Mouse (Mus musculus) common myeloid progenitor, adult 5-6 weeks (primary cell): ENCODE results near the gene Herpud1. TPM values are rescaled to one million over a fixed set of nuclear protein-coding genes. Genes with fewer than 3 reads are reported as not detected.

ENCODE experiments used
- ATAC-seq: replicated peaks from 2 replicates; pipeline ENCODE4 v1.8.0; 2016; ENCODE audit warnings: low read depth, mild to moderate bottlenecking, moderate TSS enrichment, inconsistent platforms; ENCODE audit not compliant: poor library complexity, severe bottlenecking
- total RNA-seq: library from RNA; stranded (forward); fragments of 200-1000, 187-1606 nt; gene quantifications from 2 replicates; pipeline ENCODE4 v1.2.3, GENCODE M21; 2017

Herpud1 gene
- total RNA-seq, 1 experiment from 2014 or later: 71.4 TPM

GRCm38 (mm10) chr8:94370839-94371238 is 15.4 kb upstream of the Herpud1 start:
- ATAC-seq: peak; percentile 27; the same call in 1 of the 2 replicates

GRCm38 (mm10) chr8:94372955-94373599 is 13.2 kb upstream of the Herpud1 start:
- ATAC-seq: no peak

DNA sequence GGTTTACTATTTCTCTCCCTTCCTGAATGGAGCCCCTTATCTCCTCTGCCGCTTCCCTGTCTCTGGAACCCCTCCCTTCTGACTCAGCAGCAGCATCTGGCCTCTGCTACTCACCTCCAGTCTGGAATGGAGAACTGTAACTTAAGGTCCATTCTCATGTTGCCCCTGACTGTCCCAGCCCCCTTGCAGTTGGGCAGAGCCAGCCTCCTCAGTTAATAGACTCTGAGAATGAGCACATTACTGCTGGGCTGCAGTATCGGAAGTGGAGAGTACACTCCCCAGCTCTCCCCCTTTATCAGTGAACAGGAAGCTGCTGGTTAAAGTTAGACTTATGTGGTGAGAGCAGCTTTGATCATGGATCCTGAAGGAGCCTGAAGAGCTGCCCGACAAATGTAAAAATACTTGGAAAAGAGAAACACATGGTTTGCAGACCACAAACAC is 10.7 kb upstream of the Herpud1 start:
- ATAC-seq: peak; percentile 77

GRCm38 (mm10) chr8:94376176-94376575 is 10.1 kb upstream of the Herpud1 start:
- ATAC-seq: no peak

DNA sequence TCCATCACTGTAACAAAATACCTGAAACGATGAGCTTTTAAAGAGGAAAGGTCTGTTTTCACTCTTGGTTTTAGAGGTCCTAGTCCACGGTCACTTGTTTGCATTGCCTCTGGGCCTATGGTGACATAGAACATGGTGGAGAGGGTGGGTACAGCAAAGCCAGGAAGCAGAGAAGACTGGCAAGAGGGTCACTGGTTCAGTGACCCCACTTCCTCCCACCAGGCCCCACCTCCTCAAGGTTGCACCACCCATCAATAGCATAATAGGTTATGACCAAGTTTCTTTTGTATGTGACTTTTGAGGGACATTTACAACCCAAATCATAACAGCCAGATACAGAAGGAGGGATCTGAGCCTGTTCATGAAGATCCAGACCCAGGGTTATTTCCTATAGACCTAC is 9.7 kb upstream of the Herpud1 start:
- no peak for ATAC-seq

- ATAC-seq: peak; percentile 55
Observed at GRCm38 (mm10) chr8:94377031-94377430, 9.2 kb upstream of the Herpud1 start.

DNA sequence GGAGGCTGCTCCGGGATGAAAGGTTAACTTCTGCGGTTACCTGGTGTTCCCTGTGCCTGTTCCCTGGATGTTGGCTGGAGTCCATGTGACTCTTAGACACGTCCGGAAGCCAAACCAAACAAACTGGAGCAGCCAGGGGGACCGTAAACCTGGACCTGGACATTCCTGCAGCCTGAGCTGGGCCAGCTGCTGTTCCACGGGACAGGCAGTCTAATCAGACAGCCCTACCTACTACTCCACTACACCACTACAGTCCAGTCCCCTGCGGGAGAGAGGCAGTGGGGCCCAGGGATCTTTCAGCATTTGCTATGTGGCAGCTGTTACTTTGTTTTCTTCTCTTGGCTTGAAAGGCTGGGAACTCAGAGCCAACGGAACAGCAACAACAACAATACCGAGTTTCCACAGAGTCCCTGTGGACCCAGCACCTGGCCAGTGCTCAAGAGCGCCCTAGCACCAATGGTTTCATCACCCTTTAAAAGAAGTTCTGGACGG is 8.5 kb upstream of the Herpud1 start:
- no peak for ATAC-seq

DNA sequence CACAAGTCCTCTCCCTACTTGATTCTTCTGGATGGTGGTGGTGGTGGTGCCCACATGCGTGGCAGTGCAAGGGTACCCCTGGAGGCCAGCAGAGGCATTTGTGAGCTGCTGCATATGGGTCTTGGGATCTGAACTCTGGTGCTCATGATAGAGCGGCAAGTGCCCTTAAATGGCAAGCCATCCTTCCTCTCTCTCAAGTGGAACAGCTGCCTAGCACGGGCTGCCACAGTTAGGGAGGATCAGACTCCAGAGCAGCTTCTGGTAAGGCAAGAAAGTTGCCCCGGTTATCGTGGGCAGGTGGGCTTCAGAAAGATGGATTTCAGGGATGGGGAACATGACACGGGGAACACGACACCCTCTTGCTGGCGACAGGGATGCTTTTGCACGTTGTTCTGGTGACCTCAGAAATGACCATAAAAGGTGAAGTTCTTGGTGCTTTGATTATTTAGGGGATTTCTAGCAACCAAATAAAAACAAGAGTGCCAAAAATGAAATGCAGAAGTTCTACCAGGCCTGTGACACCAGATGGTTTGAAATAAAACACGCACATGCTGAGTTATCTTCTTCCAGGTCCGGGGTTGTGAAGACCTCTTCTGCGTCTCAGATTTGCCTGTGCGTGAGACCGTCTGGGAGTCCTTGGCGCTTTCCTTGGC is 7.3 kb upstream of the Herpud1 start:
- no peak for ATAC-seq

- no peak for ATAC-seq
Observed at GRCm38 (mm10) chr8:94379686-94380085, 6.6 kb upstream of the Herpud1 start.

DNA sequence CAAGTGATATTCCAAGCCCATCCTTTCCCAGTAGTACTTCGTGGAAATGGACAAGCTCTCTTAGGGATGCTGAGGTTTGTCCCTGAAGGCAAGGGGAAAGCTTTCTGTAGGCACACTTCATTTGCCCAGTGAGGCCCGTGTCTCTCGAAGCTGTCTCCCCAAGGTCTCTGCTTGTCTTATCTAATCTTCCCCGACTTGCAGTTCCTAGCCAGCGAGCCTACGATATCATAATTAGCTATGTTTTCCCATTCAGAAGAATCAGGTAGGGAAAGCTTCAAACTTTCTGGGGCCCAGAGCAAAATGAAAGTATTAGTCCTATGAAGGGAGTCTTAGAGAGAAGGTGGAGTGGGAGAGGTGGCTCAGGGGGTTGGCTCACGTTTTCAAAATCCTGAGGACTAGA is 2.1 kb upstream of the Herpud1 start:
- ATAC-seq: no peak

DNA sequence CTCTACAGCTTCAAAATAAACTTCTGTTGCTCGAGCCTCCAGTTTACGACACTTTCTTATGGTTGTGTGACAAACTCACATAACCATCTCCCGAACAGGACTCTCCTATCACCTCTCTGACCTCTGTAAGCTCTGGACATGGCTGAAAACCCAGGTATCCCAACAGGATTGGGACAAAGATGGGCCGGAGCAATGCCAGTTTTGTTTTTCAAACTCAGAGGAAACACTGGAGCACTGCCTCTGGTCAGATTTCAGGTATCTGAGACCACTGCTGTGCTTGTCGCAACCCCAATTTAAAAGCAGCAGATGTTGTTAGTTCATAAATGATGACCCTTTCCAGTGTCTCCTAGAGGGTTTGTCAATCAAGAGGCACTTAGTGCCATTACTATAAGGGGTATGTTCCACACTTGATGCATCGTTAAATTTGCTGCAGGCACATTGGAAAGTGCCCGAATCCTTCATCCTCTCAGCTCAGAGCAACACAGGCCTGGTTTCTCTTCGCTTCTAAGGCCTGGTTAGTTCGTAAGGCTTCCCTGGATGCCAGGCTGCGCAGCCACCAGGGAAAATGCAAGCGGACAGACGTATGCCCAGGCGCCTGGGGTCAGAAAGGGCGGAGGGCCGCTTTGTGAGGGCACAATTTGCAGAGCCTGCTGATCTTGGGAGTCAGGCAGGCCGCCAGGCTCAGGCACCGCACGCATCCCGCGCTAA is 578 bp upstream of the Herpud1 start:
- peak; percentile 16 for ATAC-seq

DNA sequence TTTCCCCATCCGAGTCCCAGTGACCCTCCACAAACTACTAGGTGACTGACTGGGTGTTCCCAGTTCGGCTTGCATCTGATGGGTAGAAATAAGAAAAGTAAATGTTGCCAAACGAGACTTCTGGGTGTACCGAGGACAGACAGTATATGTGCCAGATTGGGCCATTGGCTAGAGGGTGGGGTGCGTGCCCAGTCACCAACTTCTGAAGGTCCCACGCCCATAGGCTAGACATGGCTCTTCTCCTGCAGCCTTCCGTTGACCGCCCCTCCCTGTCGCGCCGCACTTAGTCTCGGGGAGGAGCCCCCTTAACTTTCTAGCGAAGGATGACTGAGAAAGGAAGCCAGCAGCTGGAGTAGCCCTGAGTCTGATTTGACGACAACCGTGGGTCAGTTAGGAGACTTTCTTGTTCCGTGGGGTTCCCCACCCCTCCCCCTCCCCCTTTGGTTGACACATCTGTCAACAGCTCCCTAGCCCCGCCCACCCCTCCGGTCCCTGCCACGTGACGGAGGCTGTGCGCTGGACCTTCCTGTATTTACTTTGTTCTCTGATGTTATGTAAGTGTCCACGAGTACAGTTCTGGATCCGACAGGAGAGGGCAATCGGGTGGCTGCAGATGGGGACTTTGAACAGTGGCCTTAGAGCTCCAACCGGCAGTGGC is 918 bp downstream of the Herpud1 start:
- peak; percentile 43 for ATAC-seq

DNA sequence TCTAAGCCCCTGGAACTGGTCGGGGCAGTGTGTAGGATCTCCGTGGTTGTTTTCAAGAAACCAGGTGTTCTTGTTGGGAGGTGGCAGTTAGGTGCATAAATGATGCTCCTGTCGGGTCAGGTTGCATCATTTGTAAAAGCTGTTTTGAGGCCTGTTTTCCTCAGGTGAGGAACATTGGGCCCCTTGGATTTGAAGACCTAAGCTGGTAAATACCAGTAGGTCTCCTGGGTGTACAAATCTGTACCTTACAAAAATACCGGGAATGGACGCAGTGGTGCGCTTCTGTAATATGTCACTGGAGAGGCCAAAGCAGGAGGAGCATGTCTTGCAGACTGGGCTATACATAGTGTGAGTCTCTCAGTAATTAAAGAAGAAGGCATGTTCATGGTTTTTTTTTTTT is 1.5 kb downstream of the Herpud1 start:
- ATAC-seq: no peak

GRCm38 (mm10) chr8:94389531-94389930 is 3.3 kb downstream of the Herpud1 start:
- ATAC-seq: no peak

DNA sequence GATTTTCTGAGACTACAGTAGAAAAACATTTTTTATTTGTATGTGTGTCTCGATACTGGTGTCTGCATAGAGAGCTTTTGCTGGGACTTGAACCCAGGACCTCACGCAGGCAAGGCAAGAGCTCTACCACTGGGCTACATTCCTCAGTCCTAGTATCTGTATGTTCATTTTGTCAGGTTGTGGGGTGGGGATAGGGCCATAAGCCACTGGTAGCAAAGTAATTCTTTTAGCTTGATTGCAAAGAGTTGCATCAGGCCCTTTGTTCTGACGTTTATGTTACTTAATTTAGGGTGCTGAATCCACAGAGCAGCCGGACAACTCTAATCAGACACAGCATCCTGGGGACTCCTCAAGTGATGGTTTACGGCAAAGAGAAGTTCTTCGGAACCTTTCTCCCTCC is 4.2 kb downstream of the Herpud1 start:
- ATAC-seq: no peak

DNA sequence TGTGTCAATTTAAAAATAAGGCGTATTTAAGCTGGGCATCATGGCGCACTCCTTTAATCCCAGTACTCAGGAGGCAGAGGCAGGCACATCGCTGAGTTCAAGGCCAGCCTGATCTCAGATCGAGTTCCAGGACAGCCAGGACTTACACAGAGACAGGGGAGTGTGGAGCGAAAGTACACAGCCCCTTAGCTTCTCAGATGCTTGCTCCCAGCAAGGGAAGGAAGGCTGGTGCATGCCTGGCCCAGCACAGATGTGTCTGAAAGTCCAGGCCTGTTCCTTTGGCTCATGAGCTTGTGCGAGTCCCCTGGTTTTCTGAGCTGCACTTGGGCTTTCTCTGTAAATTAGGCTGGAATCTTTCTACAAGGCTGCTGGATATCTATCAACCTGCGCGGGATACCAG is 4.7 kb downstream of the Herpud1 start:
- ATAC-seq: no peak

DNA sequence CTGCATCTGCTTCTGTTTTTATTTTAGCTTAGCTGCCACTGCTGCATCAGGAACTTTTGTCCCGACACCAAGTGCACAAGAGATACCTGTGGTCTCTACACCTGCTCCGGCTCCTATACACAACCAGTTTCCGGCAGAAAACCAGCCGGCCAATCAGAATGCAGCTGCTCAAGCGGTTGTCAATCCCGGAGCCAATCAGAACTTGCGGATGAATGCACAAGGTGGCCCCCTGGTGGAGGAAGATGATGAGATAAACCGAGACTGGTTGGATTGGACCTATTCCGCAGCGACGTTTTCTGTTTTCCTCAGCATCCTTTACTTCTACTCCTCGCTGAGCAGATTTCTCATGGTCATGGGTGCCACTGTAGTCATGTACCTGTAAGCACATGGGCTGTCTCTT is 5.9 kb downstream of the Herpud1 start:
- peak; percentile 40; the same call in 1 of the 2 replicates for ATAC-seq

GRCm38 (mm10) chr8:94392648-94393047 is 6.4 kb downstream of the Herpud1 start:
- ATAC-seq: no peak

DNA sequence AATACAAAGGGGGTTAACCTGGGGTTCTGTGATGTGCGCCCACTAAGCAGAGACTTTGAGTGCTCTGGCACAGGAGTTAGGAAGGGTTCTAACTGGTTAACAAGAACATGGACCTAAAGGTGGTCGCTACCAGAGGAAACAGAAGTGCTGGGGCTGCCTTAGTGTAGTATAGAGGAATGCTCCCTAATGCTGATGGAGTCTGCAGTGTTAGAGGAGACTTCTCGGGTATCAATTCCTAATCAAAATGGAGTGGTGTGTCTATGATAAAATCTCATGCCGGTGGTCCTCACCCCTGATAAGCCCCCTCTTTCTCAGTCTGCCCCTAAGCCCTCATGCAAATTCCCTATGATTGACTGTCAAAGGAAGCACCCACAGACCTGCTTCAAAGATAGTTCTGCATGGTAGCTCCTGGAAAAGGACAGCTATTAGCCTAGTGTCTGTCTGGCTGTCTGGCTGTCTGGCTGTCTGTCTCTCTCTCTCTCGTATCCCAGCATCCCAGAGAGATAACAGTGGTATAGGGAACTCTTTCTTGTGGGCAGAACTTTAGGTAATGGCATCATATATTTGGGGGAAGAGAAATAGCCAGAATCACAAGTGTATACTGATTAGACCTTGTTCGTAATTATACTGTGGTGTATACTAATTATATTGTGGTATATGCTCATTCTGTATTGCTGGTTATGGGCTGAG is 9.8 kb downstream of the Herpud1 start:
- ATAC-seq: no peak
